Mouse (Mus musculus) embryo, embryonic 9.5 days (tissue): ENCODE measurements around the gene Krtap2-4.
A peak's percentile ranks its signal among the peaks of the same experiment; 100 is the strongest.

Experiments used
- DNase-seq: peaks from one replicate; pipeline ENCODE4 v3.0.0-alpha.2; 2017; ENCODE audit errors: extremely low spot score

Gene Krtap2-4

DNA sequence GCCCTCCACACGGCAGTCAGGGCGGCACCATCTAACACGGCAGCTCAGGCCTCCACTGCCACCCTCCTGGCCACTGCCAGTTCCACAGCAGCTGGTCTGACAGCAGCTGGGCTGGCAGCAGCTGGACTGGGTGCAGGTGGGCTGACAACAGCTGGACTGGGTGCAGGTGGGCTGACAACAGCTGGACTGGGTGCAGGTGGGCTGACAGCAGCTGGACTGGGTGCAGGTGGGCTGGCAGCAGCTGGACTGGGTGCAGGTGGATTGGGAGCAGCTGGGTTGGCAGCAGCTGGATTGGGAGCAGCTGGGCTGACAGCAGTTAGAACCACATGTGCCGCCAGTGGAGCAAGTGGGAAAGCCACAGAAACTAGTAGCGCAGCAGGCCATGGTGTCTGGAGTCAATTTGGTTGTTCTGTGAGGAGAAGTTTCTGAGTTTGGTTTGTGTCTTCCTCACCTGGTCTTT lies 31.4 kb downstream of the Krtap2-4 start, which contains the start of gene Krtap1-4:
Krtap1-4 (minus strand) TSS at position 410 of the 460 bp plus-strand sequence.
- no peak for DNase-seq

DNA sequence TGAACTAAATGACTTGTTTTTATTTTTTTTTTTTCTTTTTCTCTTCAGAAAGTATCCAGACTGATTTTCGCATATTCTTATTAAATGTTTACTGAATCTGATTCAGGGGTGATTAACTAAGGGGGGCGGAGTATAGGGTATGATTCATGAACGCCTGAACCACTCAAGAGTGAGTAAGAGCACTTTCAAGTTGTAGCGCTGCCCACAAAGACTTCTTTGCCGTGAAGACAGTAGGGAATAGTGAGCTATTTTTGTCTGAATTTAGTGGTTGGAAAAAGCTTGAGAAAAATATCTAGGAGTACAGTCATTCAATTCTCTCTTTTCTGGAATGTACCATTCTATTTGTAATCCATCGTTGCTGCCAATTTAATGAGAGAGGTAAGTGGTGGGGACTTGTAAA lies 33.1 kb downstream of the Krtap2-4 start:
- no peak for DNase-seq

DNA sequence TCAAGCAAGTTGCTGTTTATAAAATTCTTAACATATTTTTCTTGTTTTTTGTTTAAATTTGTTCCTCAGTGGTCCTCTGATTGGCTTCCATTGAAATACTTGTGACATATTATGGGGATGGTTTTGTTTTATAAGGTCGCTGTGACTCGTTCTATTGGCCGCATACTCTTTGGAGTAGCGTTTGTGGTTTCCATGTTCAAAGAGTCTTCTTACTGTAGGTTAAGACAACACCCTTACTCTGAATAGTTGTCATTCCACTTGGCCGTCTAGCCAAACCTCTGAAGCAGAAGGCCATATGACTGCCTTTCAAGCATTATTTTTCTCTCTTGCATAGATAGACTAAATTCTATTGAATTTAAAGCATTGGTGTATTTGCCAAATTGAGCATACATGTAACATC lies 33.6 kb downstream of the Krtap2-4 start:
- no peak for DNase-seq

DNA sequence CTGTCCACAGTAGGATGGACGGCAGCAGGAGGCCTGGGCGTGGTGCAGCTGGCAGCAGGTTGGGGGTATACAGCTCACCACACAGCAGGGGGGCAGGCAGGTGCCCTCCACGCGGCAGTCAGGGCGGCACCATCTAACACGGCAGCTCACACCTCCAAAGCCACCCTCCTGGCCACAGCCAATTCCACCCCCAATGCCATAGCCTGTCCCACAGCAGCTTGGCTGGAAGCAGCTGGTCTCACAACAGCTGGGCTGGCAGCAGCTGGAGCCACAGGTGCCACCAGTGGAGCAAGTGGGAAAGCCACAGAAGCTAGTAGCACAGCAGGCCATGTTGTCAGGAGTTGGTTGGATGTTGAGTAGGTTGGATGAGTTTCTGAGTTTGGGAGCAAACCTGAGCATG lies 34.0 kb downstream of the Krtap2-4 start, which contains the start of gene Krtap1-5:
Krtap1-5 (minus strand) TSS at position 381 of the 400 bp plus-strand sequence.
- no peak for DNase-seq

DNA sequence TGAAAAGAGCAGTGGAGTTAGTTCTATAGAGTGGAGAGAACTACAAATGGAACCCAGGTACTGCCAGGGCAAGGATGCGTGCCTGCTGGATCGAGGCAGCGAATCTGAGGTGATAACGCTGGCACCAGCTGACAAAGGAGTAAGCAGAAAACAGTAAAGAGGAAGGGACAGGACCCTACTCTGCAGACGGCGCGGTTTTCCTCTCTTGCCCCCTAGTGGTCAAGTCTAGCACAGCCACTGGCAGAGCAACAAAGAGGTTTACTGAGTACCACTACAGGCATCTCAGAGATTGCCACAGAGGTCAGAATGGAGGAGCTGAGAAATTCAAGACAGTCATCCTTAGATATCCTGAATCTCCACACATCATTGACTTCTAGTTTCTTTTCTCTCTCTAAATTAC lies 40.5 kb downstream of the Krtap2-4 start:
- peak; percentile 82 for DNase-seq

DNA sequence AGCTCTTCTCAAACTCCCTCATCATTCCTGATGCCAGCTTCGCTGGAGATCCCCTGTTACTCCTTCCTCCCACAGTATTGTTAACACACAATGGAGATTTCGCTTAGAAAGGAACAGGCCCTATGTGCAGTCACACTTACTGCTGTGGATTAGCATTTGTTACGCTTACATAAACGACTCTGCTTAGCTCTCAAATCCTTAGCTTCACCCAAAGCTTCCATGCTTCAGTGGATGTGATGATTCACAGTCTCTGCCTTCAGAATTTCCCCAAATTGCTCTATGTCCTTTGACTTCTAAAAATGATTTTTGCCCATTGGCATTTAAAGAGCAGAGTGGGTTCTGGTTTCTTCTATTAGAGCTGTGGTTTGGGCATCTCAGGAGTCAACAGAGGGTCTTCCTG lies 41.5 kb downstream of the Krtap2-4 start:
- DNase-seq = no peak

DNA sequence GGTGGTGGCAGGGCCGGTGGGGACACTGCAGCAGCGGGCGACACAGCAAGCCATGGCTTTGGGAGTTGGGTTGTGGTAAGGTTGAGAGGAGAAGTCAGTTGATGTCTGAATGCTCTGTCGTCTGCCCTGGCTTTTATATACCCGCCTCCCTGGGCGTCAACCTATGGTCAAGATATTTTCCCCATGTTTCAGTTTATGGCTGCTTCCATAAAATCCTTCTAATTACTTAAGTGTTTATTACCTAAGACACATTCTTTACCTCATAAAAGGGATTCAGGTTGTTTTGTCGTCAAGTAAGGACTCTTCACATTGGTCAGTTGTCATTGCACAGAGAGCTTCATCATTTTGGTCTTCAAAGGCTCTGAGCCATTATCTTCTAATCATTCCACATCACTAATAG lies 48.1 kb downstream of the Krtap2-4 start, which contains the start of gene Krtap3-1:
Krtap3-1 (minus strand) TSS at position 101 of the 400 bp plus-strand sequence.
- no peak for DNase-seq
